In the genomic region with DNA sequence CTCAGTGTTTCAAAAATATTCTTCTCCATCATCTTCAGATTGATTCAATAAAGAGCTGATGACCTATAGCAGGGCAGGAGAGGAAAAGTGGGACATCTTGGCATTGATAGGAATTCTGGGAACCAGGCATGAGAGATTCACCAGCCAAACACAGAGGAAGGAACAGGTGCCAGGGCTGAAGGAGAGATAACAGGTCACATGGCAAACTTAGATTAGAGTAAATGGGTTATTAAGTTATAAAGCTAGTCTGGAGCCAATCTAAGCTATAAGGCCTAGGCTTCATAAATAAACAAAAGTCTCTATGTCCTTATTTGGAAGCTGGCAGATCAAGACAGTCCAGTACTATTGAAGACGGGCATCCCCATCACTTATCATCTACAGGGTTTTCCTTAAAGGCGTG, we compare ENCODE assay signal across 1 mouse cellular context.
TF ChIP-seq lines count a peak whose summit lies in the region.

No protein-coding gene starts in this region.

TF ChIP-seq in MEL, 35 proteins besides CTCF, POLR2A, EP300 and RAD21:
- TF ChIP-seq CHD1 (IDR thresholded peaks at IDR 0.05; ENCODE audit: low read depth, low read length) (no peak), JUND (IDR thresholded peaks at IDR 0.05; ENCODE audit: low read depth, low read length) (no peak), GABPA (IDR thresholded peaks at IDR 0.05; ENCODE audit: low read depth, low read length) (no peak), USF1 (IDR thresholded peaks at IDR 0.05; ENCODE audit: low read depth, low read length) (peak; percentile 87), HCFC1 (IDR thresholded peaks at IDR 0.05; ENCODE audit: low read depth, low read length) (no peak), ZMIZ1 (IDR thresholded peaks at IDR 0.05; ENCODE audit: low read depth, low read length) (no peak), RCOR1 (IDR thresholded peaks at IDR 0.05; ENCODE audit: low read depth, low read length) (0 out of 2 replicates have a peak, but pooled peaks have one; percentile 7), TAL1 (IDR thresholded peaks at IDR 0.05; ENCODE audit: low read length) (peak; percentile 59), USF2 (IDR thresholded peaks at IDR 0.05; ENCODE audit: borderline replicate concordance in 1 of 2, insufficient read depth in 1 of 2, low read depth in 1 of 2, low read length in 2 of 2) (0 out of 4 replicates have a peak, but pooled peaks of 1 of the 2 experiments have one; percentile 40), TCF12 (IDR thresholded peaks at IDR 0.05; ENCODE audit: low read depth, low read length) (peak; percentile 69; the same call in 1 of the 2 replicates), GATA1 (IDR thresholded peaks at IDR 0.05; ENCODE audit: low read depth, low read length) (peak; percentile 70), MYB (IDR thresholded peaks at IDR 0.05; ENCODE audit: low read depth, low read length) (no peak)
